Mouse (Mus musculus): ENCODE results near the gene Tmem63a.

- TF ChIP-seq CTCF (IDR thresholded peaks at IDR 0.05; ENCODE audit: low read depth) (no peak), EP300 (IDR thresholded peaks at IDR 0.05; ENCODE audit: low read depth) (no peak)
Observed at GRCm38 (mm10) chr1:180904815-180905080, 37.4 kb upstream of the Tmem63a start.

Measured in liver, embryonic 14.5 days (tissue).